Mouse (Mus musculus): ENCODE measurements at regions not wholly inside any gene's neighbourhood (a gene's known extent, or its start where the extent isn't known, plus 50 kb on each side); places are given as distances from the start of the nearest gene placed in this dataset.

GRCm38 (mm10) chr1:76625831-76626230 is 889.1 kb downstream of the Epha4 start:
- no peaks in the 10 kb centered on the region for H3K36me3 ChIP-seq (ENCODE audit: control insufficient read depth, insufficient read depth)
- no peak overlapping the region for H3K4me3 ChIP-seq (ENCODE audit: insufficient read depth, poor library complexity, severe bottlenecking)
- no peaks in the 10 kb centered on the region for H3K79me3 ChIP-seq (ENCODE audit: low read depth)
- H3K79me2 ChIP-seq (ENCODE audit: control insufficient read depth, insufficient read depth) = no peaks in the 10 kb centered on the region
- no peak overlapping the region for H3ac ChIP-seq (ENCODE audit: control insufficient read depth, insufficient read length, low read depth)
- TF ChIP-seq FOSL1 (IDR thresholded peaks at IDR 0.05; ENCODE audit: insufficient read depth, low read length, poor library complexity, severe bottlenecking) (no peak), MYOD1 (IDR thresholded peaks at IDR 0.05; ENCODE audit: control insufficient read depth, insufficient read length, low read depth) (no peak), CTCF (IDR thresholded peaks at IDR 0.05; ENCODE audit: control insufficient read depth, insufficient read depth, insufficient read length) (no peak), CEBPB (IDR thresholded peaks at IDR 0.05; ENCODE audit: low read depth) (no peak), USF1 (IDR thresholded peaks at IDR 0.05; ENCODE audit: low read depth) (no peak), MAX (IDR thresholded peaks at IDR 0.05) (no peak), MYOG (IDR thresholded peaks at IDR 0.05; ENCODE audit: control insufficient read depth, extremely low read depth, insufficient read length) (no peak)
- H3K27me3 ChIP-seq (ENCODE audit: control insufficient read depth, insufficient read depth, insufficient read length) = no peaks in the 10 kb centered on the region

- no peak overlapping the region for H3K4me3 ChIP-seq (ENCODE audit: insufficient read depth, poor library complexity, severe bottlenecking)
- no peak for TF ChIP-seq USF1 (IDR thresholded peaks at IDR 0.05; ENCODE audit: low read depth)
- TF ChIP-seq MYOG (IDR thresholded peaks at IDR 0.05; ENCODE audit: control insufficient read depth, extremely low read depth, insufficient read length) = no peak
- TF ChIP-seq MYOD1 (IDR thresholded peaks at IDR 0.05; ENCODE audit: control insufficient read depth, insufficient read length, low read depth) = no peak
- no peak for TF ChIP-seq MAX (IDR thresholded peaks at IDR 0.05)
- no peak for TF ChIP-seq CTCF (IDR thresholded peaks at IDR 0.05; ENCODE audit: control insufficient read depth, insufficient read depth, insufficient read length)
- TF ChIP-seq FOSL1 (IDR thresholded peaks at IDR 0.05; ENCODE audit: insufficient read depth, low read length, poor library complexity, severe bottlenecking) = no peak
- TF ChIP-seq CEBPB (IDR thresholded peaks at IDR 0.05; ENCODE audit: low read depth) = no peak
Measured at GRCm38 (mm10) chr1:76629861-76630260, 885.0 kb downstream of the Epha4 start.

GRCm38 (mm10) chr1:76634071-76634470 is 880.8 kb downstream of the Epha4 start:
- Histone ChIP-seq H3K79me3 (ENCODE audit: low read depth) (no peaks in the 10 kb centered on the region), H3K27me3 (ENCODE audit: control insufficient read depth, insufficient read depth, insufficient read length) (no peaks in the 10 kb centered on the region), H3K36me3 (ENCODE audit: control insufficient read depth, insufficient read depth) (no peaks in the 10 kb centered on the region), H3K4me3 (ENCODE audit: insufficient read depth, poor library complexity, severe bottlenecking) (no peak overlapping the region), H3K79me2 (ENCODE audit: control insufficient read depth, insufficient read depth) (no peaks in the 10 kb centered on the region), H3ac (ENCODE audit: control insufficient read depth, insufficient read length, low read depth) (no peak overlapping the region)
- TF ChIP-seq MAX (IDR thresholded peaks at IDR 0.05) (no peak), MYOD1 (IDR thresholded peaks at IDR 0.05; ENCODE audit: control insufficient read depth, insufficient read length, low read depth) (no peak), MYOG (IDR thresholded peaks at IDR 0.05; ENCODE audit: control insufficient read depth, extremely low read depth, insufficient read length) (no peak), USF1 (IDR thresholded peaks at IDR 0.05; ENCODE audit: low read depth) (no peak), CTCF (IDR thresholded peaks at IDR 0.05; ENCODE audit: control insufficient read depth, insufficient read depth, insufficient read length) (no peak), CEBPB (IDR thresholded peaks at IDR 0.05; ENCODE audit: low read depth) (no peak), FOSL1 (IDR thresholded peaks at IDR 0.05; ENCODE audit: insufficient read depth, low read length, poor library complexity, severe bottlenecking) (no peak)

More at GRCm38 (mm10) chr1:76629861-76630260, 885.0 kb downstream of the Epha4 start:
- Histone ChIP-seq H3ac (ENCODE audit: control insufficient read depth, insufficient read length, low read depth) (no peak overlapping the region), H3K79me2 (ENCODE audit: control insufficient read depth, insufficient read depth) (no peaks in the 10 kb centered on the region), H3K36me3 (ENCODE audit: control insufficient read depth, insufficient read depth) (no peaks in the 10 kb centered on the region), H3K27me3 (ENCODE audit: control insufficient read depth, insufficient read depth, insufficient read length) (no peaks in the 10 kb centered on the region), H3K79me3 (ENCODE audit: low read depth) (no peaks in the 10 kb centered on the region)

GRCm38 (mm10) chr1:76637268-76638009 is 877.4 kb downstream of the Epha4 start:
- Histone ChIP-seq H3K79me3 (ENCODE audit: low read depth) (no peaks in the 10 kb centered on the region), H3ac (ENCODE audit: control insufficient read depth, insufficient read length, low read depth) (no peak overlapping the region), H3K4me3 (ENCODE audit: insufficient read depth, poor library complexity, severe bottlenecking) (no peak overlapping the region), H3K79me2 (ENCODE audit: control insufficient read depth, insufficient read depth) (no peaks in the 10 kb centered on the region), H3K36me3 (ENCODE audit: control insufficient read depth, insufficient read depth) (no peaks in the 10 kb centered on the region), H3K27me3 (ENCODE audit: control insufficient read depth, insufficient read depth, insufficient read length) (no peaks in the 10 kb centered on the region)
- TF ChIP-seq MYOD1 (IDR thresholded peaks at IDR 0.05; ENCODE audit: control insufficient read depth, insufficient read length, low read depth) (no peak), MYOG (IDR thresholded peaks at IDR 0.05; ENCODE audit: control insufficient read depth, extremely low read depth, insufficient read length) (no peak)

GRCm38 (mm10) chr1:76638010-76638400 is 876.9 kb downstream of the Epha4 start:
- TF ChIP-seq MAX (IDR thresholded peaks at IDR 0.05) (no peak), CTCF (IDR thresholded peaks at IDR 0.05; ENCODE audit: control insufficient read depth, insufficient read depth, insufficient read length) (no peak), USF1 (IDR thresholded peaks at IDR 0.05; ENCODE audit: low read depth) (no peak), FOSL1 (IDR thresholded peaks at IDR 0.05; ENCODE audit: insufficient read depth, low read length, poor library complexity, severe bottlenecking) (no peak), CEBPB (IDR thresholded peaks at IDR 0.05; ENCODE audit: low read depth) (no peak), MYOD1 (IDR thresholded peaks at IDR 0.05; ENCODE audit: control insufficient read depth, insufficient read length, low read depth) (no peak), MYOG (IDR thresholded peaks at IDR 0.05; ENCODE audit: control insufficient read depth, extremely low read depth, insufficient read length) (no peak)

More at GRCm38 (mm10) chr1:76638010-76638400, 876.9 kb downstream of the Epha4 start:
- no peaks in the 10 kb centered on the region for H3K27me3 ChIP-seq (ENCODE audit: control insufficient read depth, insufficient read depth, insufficient read length)
- H3ac ChIP-seq (ENCODE audit: control insufficient read depth, insufficient read length, low read depth) = no peak overlapping the region
- H3K79me3 ChIP-seq (ENCODE audit: low read depth) = no peaks in the 10 kb centered on the region
- H3K79me2 ChIP-seq (ENCODE audit: control insufficient read depth, insufficient read depth) = no peaks in the 10 kb centered on the region
- H3K36me3 ChIP-seq (ENCODE audit: control insufficient read depth, insufficient read depth) = no peaks in the 10 kb centered on the region
- H3K4me3 ChIP-seq (ENCODE audit: insufficient read depth, poor library complexity, severe bottlenecking) = no peak overlapping the region

All from C2C12 (cell line).